Mouse (Mus musculus) brain, embryonic 18.5 days (tissue): ENCODE measurements around the gene Edem1.
"Not testable (repeated sequence)": the region's sequence is repeated elsewhere in the genome, so short reads cannot be mapped to it uniquely, and the experiment has no call there.

Experiments
- DNase-seq: peaks from one replicate; pipeline ENCODE4 v3.0.0-alpha.2; 2012; ENCODE audit warnings: low read depth, low spot score

Gene Edem1

DNA sequence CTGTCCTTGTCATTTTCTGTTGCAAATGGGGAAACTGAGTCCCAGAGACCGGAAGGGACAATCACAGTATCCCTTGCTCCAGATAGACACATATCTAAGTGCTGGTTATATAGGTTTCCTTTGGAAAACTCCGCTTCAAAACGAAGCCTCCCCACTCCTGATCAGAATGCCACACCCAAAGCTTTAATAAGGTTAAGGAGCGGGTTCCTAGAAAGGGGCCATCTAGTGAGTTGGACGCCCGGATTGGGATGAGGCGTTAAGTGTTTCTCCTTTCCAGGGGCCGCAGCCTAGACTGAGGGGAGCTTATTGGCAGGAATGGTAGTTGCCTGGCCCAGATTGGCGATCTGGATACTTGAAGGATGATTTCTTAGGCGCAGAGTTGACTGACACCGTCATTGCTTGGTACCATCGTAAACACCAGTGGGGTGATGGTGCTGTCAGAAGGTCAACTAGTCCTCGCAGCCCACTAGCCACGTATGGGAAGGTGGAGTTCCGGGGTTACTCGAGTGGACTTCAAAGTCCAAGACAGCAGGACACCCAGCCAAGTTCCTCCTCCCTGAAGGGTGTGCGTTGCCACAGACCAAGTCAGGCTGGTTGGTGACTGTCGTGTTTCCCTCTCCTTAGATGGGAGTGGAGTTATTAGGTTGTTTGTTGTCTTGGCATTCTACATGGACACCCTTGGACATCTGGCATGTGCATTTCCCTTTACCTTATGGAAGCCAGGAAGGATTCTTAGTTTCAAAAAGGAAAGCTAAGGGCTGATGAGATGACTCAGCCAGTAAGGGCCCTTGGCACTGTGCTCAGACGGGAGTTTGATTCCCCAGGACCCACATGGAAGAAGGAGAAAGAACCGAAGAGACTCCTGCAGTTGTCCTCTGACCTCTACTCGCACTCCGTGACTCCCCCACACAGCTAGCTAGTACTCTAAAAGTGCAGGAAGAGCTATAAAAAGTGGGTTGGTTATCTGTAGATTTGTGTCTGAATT, 1.2 kb downstream of the Edem1 start:
- no peak for DNase-seq

DNA sequence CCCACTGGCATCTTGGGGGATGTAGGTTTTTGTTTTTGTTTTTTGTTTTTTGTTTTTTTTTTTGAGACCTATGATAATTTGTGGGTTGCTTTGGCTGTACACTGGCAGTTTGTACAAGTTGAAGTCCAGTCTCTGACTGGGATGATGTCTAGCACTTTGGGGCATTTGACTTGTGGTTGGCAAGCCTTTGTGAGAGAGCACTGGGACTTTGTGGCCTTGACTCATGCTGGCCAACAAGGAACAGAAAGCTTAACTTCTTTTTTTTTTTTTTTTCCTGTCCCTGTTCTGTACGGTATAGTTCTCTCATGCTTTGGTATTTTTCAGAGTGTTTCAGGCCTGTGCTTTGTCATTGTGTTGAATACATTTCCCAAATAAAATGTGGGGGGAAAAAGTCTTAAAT, 3.7 kb downstream of the Edem1 start:
- DNase-seq, result no peak

DNA sequence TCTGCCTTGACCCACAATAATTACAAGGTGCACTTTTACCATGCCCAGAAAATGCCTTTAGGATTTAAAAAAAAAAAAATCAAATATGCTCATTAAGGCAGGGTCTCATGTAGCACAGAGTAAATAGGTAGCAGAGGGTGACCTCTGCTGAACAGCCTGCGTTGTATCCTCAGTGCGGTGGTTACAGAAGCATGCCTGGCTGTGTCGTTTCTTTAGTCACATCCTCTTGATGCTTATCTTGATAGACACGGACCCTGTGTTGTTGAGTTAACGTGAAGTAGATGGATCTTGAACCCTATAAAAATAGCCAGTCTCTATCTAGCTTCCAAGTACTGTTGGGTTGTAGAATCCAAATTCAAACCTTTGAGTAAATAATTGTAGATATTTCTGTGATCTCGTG, 4.5 kb downstream of the Edem1 start:
- no peak for DNase-seq

- DNase-seq, result no peak
Measured at GRCm38 (mm10) chr6:108833963-108834697, 5.7 kb downstream of the Edem1 start.

GRCm38 (mm10) chr6:108835765-108836691, 7.6 kb downstream of the Edem1 start:
- DNase-seq, result no peak

- no peak for DNase-seq
Measured at GRCm38 (mm10) chr6:108837081-108837480, 8.6 kb downstream of the Edem1 start.

- DNase-seq, result no peak
Measured at GRCm38 (mm10) chr6:108837958-108838357, 9.5 kb downstream of the Edem1 start.

DNA sequence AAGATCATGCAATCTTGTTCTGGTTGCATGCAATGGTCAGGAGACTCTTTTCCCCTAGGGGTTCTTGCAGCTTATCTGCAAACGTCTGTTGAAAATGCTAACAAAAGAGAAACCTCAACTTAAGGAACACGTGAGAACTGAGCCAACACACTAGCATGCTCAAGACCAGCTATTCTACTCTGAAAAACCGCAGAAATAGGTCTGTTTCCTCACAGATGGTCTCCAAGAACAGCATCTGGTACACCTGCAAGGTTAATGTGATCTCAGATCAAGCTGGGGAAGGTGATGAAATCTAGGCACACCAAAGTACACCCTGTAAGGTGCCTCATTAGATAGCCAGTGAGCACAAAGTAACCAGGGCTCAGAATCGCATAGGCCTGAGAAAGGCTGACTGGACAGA, 11.0 kb downstream of the Edem1 start:
- no peak for DNase-seq

- no peak for DNase-seq
Measured at GRCm38 (mm10) chr6:108840861-108841640, 12.6 kb downstream of the Edem1 start.

DNA sequence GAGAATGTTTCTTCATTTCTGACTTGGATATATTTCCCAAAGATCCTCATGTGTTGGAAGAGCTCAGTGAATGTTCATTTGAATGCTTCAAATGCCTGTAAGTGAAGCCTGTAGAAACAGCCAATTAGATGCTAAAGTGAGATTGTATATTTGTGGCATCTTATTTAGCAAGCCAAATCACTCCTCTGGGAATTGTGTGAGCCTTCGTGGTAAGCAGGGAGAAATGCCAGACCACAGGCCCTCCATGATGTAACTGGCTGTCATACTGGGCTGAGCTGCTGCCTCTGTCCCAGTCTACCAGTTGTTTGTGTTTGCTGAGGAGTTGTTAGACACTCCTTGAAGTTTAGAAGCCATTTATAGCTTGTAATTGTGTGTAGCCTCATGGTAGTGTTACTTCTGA, 15.2 kb downstream of the Edem1 start:
- no peak for DNase-seq

- no peak for DNase-seq
Measured at GRCm38 (mm10) chr6:108844093-108844492, 15.7 kb downstream of the Edem1 start.

- no peak for DNase-seq
Measured at GRCm38 (mm10) chr6:108844771-108845170, 16.3 kb downstream of the Edem1 start.

GRCm38 (mm10) chr6:108852088-108852670, 23.7 kb downstream of the Edem1 start:
- no peak for DNase-seq

GRCm38 (mm10) chr6:108852986-108853385, 24.5 kb downstream of the Edem1 start:
- DNase-seq, result no peak

DNA sequence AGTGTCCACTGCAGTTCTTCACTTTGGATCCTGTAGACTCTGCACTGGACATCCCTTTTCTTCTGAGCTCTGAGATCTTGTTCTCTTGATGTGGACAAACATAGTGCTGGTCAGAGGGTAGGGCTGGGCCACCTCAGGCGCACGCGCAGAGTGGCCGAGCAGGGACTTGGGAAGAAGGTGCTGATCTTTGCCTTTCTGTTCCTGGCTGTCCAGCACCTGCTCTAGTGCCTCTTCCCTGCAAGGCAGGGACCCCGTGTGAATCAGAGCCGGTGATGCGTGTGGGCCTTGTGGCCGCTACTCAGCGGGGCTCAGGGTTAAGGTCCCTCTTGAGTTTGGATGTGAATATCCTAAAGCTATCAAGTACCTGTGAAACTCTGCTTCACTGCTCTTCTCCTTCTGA, 30.1 kb downstream of the Edem1 start:
- no peak for DNase-seq

GRCm38 (mm10) chr6:108861226-108861625, 32.8 kb downstream of the Edem1 start:
- no peak for DNase-seq

DNA sequence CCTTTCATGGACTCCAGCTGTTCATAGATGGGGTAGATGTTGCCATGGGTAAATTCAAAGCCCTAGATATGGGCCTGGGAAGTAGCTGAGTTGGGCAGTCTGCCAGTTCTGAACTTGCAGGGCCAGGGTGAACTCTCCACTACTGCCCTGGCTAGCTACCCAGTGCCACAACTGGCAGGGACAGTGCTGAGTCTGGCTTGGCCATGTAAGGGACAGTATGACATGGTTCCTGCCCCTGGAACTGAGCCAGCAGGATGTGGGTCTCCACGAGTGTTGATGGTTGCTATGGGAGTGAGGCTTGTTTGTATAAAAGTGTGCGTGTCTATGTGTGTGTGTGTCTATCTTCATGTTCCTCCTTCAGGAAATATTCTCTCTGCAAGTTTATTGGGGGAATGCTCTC, 34.1 kb downstream of the Edem1 start:
- DNase-seq, result no peak

DNA sequence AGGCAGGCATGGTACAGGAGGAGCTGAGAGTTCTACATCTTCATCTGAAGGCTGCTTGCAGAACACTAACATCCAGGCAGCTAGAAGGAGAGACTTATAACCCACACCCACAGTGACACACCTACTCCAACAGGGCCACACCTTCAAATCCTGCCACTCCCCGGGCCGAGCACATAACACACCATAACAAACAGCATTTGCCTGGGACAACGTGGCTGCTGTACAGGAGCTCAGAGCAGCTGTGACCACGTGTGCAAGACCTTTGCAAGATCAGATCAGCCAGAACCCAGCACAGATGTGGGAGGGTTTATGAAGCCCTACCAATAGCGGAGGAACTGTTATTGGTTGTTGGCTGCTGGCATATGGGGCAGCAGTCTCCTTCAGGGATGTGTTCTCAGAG, 37.9 kb downstream of the Edem1 start:
- DNase-seq, result no peak

DNA sequence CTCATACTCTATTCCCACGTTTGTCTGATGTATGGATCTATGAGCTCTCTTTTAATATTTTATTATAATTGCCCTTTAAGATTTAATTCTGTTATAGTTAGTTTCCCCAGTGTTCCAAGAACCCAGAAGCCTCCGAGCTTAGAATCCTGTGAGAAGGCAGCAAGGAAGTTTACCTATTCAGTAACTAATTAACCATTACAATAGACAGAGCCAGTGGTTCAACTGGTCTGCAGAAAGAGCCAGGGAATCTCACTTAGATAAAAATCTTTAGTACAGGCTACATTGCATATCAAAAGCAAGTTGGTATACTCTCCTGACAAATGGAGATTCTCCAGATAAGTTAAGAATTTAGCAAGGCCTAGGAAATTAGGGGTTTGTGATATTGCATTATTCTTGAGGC, 40.6 kb downstream of the Edem1 start:
- DNase-seq, result not testable (repeated sequence)

- DNase-seq, result no peak
Measured at GRCm38 (mm10) chr6:108870421-108870820, 42.0 kb downstream of the Edem1 start.
